ENCODE assay signal across 8 mouse cellular contexts in genomic region chr5:100120711-100121141, GRCm38 (mm10). TPM values are rescaled to one million over a fixed set of nuclear protein-coding genes. Genes with fewer than 3 reads are reported as not detected.
DNase-seq lines count a peak whose midpoint lies in the region; ATAC-seq and TF ChIP-seq lines count a peak whose summit lies in the region.

No protein-coding gene starts in this region.

- H3K9me3 ChIP-seq in heart, postnatal 0 days (replicated peaks; ENCODE audit: control insufficient read depth, low read length), result no peaks in the 10 kb centered on the region
- no peaks in the 10 kb centered on the region for H3K9me3 ChIP-seq in forebrain, postnatal 0 days (ENCODE audit: low read length)
- no peaks in the 10 kb centered on the region for H3K9me3 ChIP-seq in midbrain, embryonic 15.5 days

- intact Hi-C loops in heart, postnatal 14 days (cut with DNase I), result no loop called here
- intact Hi-C loops in left cerebral cortex, postnatal 10 days (cut with DNase I), result no loop called here

- TF ChIP-seq POLR2A in brain, embryonic 14.5 days (IDR thresholded peaks at IDR 0.05; ENCODE audit: borderline replicate concordance, extremely low read depth, insufficient read depth, insufficient read length, poor library complexity, severe bottlenecking), result no peak

- no peak for DNase-seq in heart, postnatal 0 days (ENCODE audit: low spot score)
- no peak for DNase-seq in heart, postnatal 14 days
- DNase-seq in brain, embryonic 14.5 days (ENCODE audit: low read depth), result peak; percentile 80
- peak; percentile 66 for DNase-seq in forebrain, postnatal 0 days
- DNase-seq in layer of hippocampus, postnatal 14 days (ENCODE audit: low spot score in 2 of 2), result no peak
- DNase-seq in left cerebral cortex, postnatal 10 days (ENCODE audit: extremely low spot score in 1 of 2, low spot score in 2 of 2), result no peak
- DNase-seq in urinary bladder, postnatal 14 days (ENCODE audit: low spot score), result no peak

- WGBS in heart, postnatal 0 days, result 5% methylated on average over 20 of the region's 20 CpGs
- WGBS in forebrain, postnatal 0 days, result 2% methylated on average over 20 of the region's 20 CpGs
- 3% methylated on average over 20 of the region's 20 CpGs for WGBS in midbrain, embryonic 15.5 days

- no peak for TF ChIP-seq EP300 in heart, postnatal 0 days (IDR thresholded peaks at IDR 0.05; ENCODE audit: low read depth)

- H3K9ac ChIP-seq in heart, postnatal 0 days (replicated peaks; ENCODE audit: low read depth, low read length), result no peak overlapping the region
- H3K9ac ChIP-seq in forebrain, postnatal 0 days, result peak overlapping the region; percentile 51
- peak overlapping the region; percentile 31 for H3K9ac ChIP-seq in midbrain, embryonic 15.5 days

- peak overlapping the region; percentile 19; the same call in 1 of the 2 replicates for H3K4me2 ChIP-seq in heart, postnatal 0 days (ENCODE audit: low read depth, low read length)
- peak overlapping the region; percentile 39 for H3K4me2 ChIP-seq in forebrain, postnatal 0 days (ENCODE audit: low read depth)
- H3K4me2 ChIP-seq in midbrain, embryonic 15.5 days, result peak overlapping the region; percentile 47

- H3K4me1 ChIP-seq in heart, postnatal 0 days (ENCODE audit: control insufficient read depth, insufficient read depth), result no peaks in the 10 kb centered on the region
- H3K4me1 ChIP-seq in forebrain, postnatal 0 days (ENCODE audit: insufficient read depth), result no peaks in the 10 kb centered on the region
- H3K4me1 ChIP-seq in midbrain, embryonic 15.5 days, result peaks cover 14% of the 10 kb centered on the region

- TF ChIP-seq CTCF in heart, postnatal 0 days (IDR thresholded peaks at IDR 0.05; ENCODE audit: low read depth), result no peak
- TF ChIP-seq CTCF in brain, embryonic 14.5 days (IDR thresholded peaks at IDR 0.05; ENCODE audit: borderline replicate concordance, extremely low read depth, insufficient read depth, insufficient read length), result no peak
- TF ChIP-seq CTCF in forebrain, postnatal 0 days (IDR thresholded peaks at IDR 0.05; ENCODE audit: low read depth), result no peak

- no peaks in the 10 kb centered on the region for H3K36me3 ChIP-seq in heart, postnatal 0 days (replicated peaks; ENCODE audit: control insufficient read depth, insufficient read depth, low read length)
- no peaks in the 10 kb centered on the region for H3K36me3 ChIP-seq in forebrain, postnatal 0 days (ENCODE audit: insufficient read depth)
- no peaks in the 10 kb centered on the region for H3K36me3 ChIP-seq in midbrain, embryonic 15.5 days (replicated peaks)

- H3K27ac ChIP-seq in heart, postnatal 0 days (ENCODE audit: low read depth), result no peak overlapping the region
- H3K27ac ChIP-seq in forebrain, postnatal 0 days (ENCODE audit: low read depth, low read length), result peak overlapping the region; percentile 64
- H3K27ac ChIP-seq in midbrain, embryonic 15.5 days, result peak overlapping the region; percentile 67

- H3K27me3 ChIP-seq in heart, postnatal 0 days (ENCODE audit: control insufficient read depth, insufficient read depth, low read length), result 0 out of 2 replicates have a peak, but pooled peaks cover 19% of the 10 kb centered on the region
- no peaks in the 10 kb centered on the region for H3K27me3 ChIP-seq in forebrain, postnatal 0 days (ENCODE audit: insufficient read depth, low read length)
- H3K27me3 ChIP-seq in midbrain, embryonic 15.5 days (replicated peaks), result no peaks in the 10 kb centered on the region

- ATAC-seq in heart, postnatal 0 days (ENCODE audit: insufficient read depth, low read depth), result no peak
- peak; percentile 65 for ATAC-seq in forebrain, postnatal 0 days
- peak; percentile 45; the same call in 1 of the 2 replicates for ATAC-seq in midbrain, embryonic 15.5 days (replicated peaks)

- H3K4me3 ChIP-seq in heart, postnatal 0 days (ENCODE audit: low read depth, low read length), result 0 out of 2 replicates have a peak overlapping the region, but pooled peaks have one; percentile 8
- peak overlapping the region; percentile 13; the same call in 1 of the 2 replicates for H3K4me3 ChIP-seq in forebrain, postnatal 0 days (ENCODE audit: low read depth, low read length)
- H3K4me3 ChIP-seq in midbrain, embryonic 15.5 days, result peak overlapping the region; percentile 27

RNA-seq across cellular contexts. Expression of gene Tmem150c, which starts 38.9 kb away (rescaled TPM):
- 0.27 and 0.31 TPM in 2 replicates for total RNA-seq in heart, postnatal 0 days (2014; rRNA removed; ENCODE audit: low replicate concordance)
- 0.44 and 0.98 TPM in 2 replicates for polyA plus RNA-seq in heart, postnatal 0 days (2015; fragmentation: Nextera tagmentation; extraction: Ambion mirVana)
- total RNA-seq in heart, postnatal 14 days (2021), result 1 to 10 TPM; 5.1 to 5.6 TPM
- 14.3 and 23.2 TPM in 2 replicates for polyA plus RNA-seq in brain, embryonic 14.5 days (2012; rRNA removed)
- 76.1 and 86.1 TPM in 2 replicates for total RNA-seq in forebrain, postnatal 0 days (2014; rRNA removed)
- polyA plus RNA-seq in forebrain, postnatal 0 days (2015; fragmentation: Nextera tagmentation; extraction: Ambion mirVana), result 44.0 and 60.6 TPM in 2 replicates
- polyA plus RNA-seq in midbrain, embryonic 15.5 days (2015; fragmentation: Nextera tagmentation; extraction: Ambion mirVana), result 33.1 and 39.8 TPM in 2 replicates
- 10 to 100 TPM; 69.3 to 71.7 TPM for total RNA-seq in layer of hippocampus, postnatal 14 days (2021)
- total RNA-seq in left cerebral cortex, postnatal 10 days (2021), result 10 to 100 TPM; 67.9 to 80.0 TPM

Comparison
In these comparisons a context has a peak if more than half of its experiments do, and no peak if none do; other contexts are left out.
1. DNase-seq: peak in brain, embryonic 14.5 days (single experiment) and forebrain, postnatal 0 days (single experiment); none in heart, postnatal 0 days (single experiment), heart, postnatal 14 days (0 of 2), layer of hippocampus, postnatal 14 days (0 of 2), left cerebral cortex, postnatal 10 days (0 of 2) and urinary bladder, postnatal 14 days (single experiment).
2. RNA of gene Tmem150c, which starts 38.9 kb away (total RNA-seq): 67.9 to 80.0 TPM in left cerebral cortex, postnatal 10 days, 76.1 to 86.1 TPM in forebrain, postnatal 0 days and 69.3 to 71.7 TPM in layer of hippocampus, postnatal 14 days; 5.1 to 5.6 TPM in heart, postnatal 14 days and 0.27 to 0.31 TPM in heart, postnatal 0 days; every median in the first group is over 10 times any median in the second.
3. Peak in every context shown above with its lines, with median percentiles within 50 percentile points of each other: H3K4me2 ChIP-seq and H3K4me3 ChIP-seq.